In the genomic region with DNA sequence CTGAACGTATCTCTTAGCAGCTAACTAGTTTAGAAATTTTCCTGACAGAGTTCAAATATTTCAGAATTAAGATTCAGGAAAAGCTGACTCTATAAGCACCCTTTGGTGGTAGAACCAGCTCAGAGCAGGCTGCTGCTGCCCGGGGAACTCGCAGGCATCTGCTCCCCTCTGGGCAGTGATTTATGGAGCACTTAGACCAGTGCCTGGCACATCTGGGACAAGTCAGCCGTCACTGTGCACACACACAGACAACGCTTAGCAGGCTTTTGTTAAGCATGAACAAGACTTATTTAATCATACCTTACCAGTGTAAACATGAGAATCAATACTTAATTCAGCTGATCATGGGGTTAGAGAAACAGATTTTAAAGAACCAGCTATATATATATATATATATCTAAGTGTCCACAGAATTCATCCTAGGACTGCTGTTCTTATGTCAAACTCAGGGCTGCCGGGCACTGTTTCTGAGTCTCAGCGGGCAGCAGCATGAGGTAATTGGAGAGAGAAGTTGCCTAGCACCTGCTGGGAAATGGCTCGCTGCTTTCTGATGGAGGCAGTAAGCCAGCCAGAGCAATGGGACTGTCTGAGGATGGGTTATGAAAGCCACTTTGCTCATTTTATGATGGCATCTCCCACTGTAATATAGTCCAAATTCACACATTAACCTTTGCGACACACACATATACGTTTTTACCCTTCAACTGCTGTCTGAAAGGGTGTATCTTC, we compare ENCODE assay signal across 13 mouse cellular contexts. TPM values are rescaled to one million over a fixed set of nuclear protein-coding genes. Genes with fewer than 3 reads are reported as not detected.
A peak's percentile ranks its signal among the peaks of the same experiment; 100 is the strongest.
DNase-seq lines count a peak whose midpoint lies in the region; ATAC-seq and TF ChIP-seq lines count a peak whose summit lies in the region.
"Had no signal": no experiment of that assay in that cellular context is flagged by ENCODE, and none has a peak within 500 bp of the region (broad histone marks: within the 10 kb centered on the region; RNA-seq: fewer than 3 reads in every experiment).

No protein-coding gene starts in this region.

- peak overlapping the region; percentile 62 for H3K27ac ChIP-seq in left cerebral cortex, adult 2 months
- H3K27ac ChIP-seq in neural tube, embryonic 13.5 days (replicated peaks) = peak overlapping the region; percentile 72
- H3K27ac ChIP-seq in liver, postnatal 0 days (ENCODE audit: low read depth) = no peak overlapping the region
- H3K27ac ChIP-seq: forebrain, embryonic 10.5 days; liver, embryonic 15.5 days had no signal

- H3K4me2 ChIP-seq in neural tube, embryonic 13.5 days = peak overlapping the region; percentile 20
- H3K4me2 ChIP-seq in liver, postnatal 0 days (ENCODE audit: low read depth, low read length) = no peak overlapping the region
- H3K4me2 ChIP-seq: liver, embryonic 15.5 days had no signal

- H3K27me3 ChIP-seq in neural tube, embryonic 13.5 days = no peaks in the 10 kb centered on the region
- no peaks in the 10 kb centered on the region for H3K27me3 ChIP-seq in liver, postnatal 0 days (ENCODE audit: insufficient read depth, low read length)

- H3K4me1 ChIP-seq in neural tube, embryonic 13.5 days (replicated peaks) = peaks cover 32% of the 10 kb centered on the region
- no peaks in the 10 kb centered on the region for H3K4me1 ChIP-seq in liver, postnatal 0 days (ENCODE audit: insufficient read depth)
- H3K4me1 ChIP-seq: liver, embryonic 15.5 days had no signal

- H3K9me3 ChIP-seq in neural tube, embryonic 13.5 days = no peaks in the 10 kb centered on the region
- H3K9me3 ChIP-seq in liver, postnatal 0 days (ENCODE audit: low read length) = no peaks in the 10 kb centered on the region
- H3K9me3 ChIP-seq: forebrain, embryonic 10.5 days; liver, embryonic 15.5 days had no signal

- intact Hi-C loops in left cerebral cortex, adult 2 months (cut with DNase I) = no loop called here
- intact Hi-C loops in left cerebral cortex, postnatal 36 days (cut with DNase I) = no loop called here

- 22% methylated on average over 10 of the region's 10 CpGs for WGBS in neural tube, embryonic 13.5 days
- WGBS in liver, postnatal 0 days (ENCODE audit: insufficient replicate concordance) = 60% methylated on average over 10 of the region's 10 CpGs

- ATAC-seq in neural tube, embryonic 13.5 days (ENCODE audit: low read depth) = peak; percentile 82
- ATAC-seq in liver, postnatal 0 days = no peak

- no peak for TF ChIP-seq EP300 in liver, postnatal 0 days (IDR thresholded peaks at IDR 0.05; ENCODE audit: low read depth)

- peak; percentile 17 for DNase-seq in cerebellum, adult 8-10 months
- DNase-seq in cerebellum, adult 11 months = no peak
- DNase-seq in left cerebral cortex, adult 2 months (ENCODE audit: extremely low spot score in 1 of 2, low spot score in 2 of 2) = no peak
- no peak for DNase-seq in left cerebral cortex, postnatal 36 days (ENCODE audit: low spot score in 2 of 2)
- DNase-seq in embryo, embryonic 11 days = peak; percentile 51
- no peak for DNase-seq in thymus, postnatal 4 days
- no peak for DNase-seq in liver, postnatal 0 days
- DNase-seq: adrenal gland, postnatal 25 days; kidney, postnatal 36 days; right cerebral cortex, postnatal 4 days had no signal

- H3K36me3 ChIP-seq in neural tube, embryonic 13.5 days = no peaks in the 10 kb centered on the region
- no peaks in the 10 kb centered on the region for H3K36me3 ChIP-seq in liver, postnatal 0 days (replicated peaks; ENCODE audit: insufficient read depth, low read length)
- H3K36me3 ChIP-seq: forebrain, embryonic 10.5 days; liver, embryonic 15.5 days had no signal

- 0 out of 2 replicates have a peak overlapping the region, but pooled peaks have one; percentile 3 for H3K9ac ChIP-seq in neural tube, embryonic 13.5 days
- no peak overlapping the region for H3K9ac ChIP-seq in liver, postnatal 0 days (replicated peaks)
- H3K9ac ChIP-seq: liver, embryonic 15.5 days had no signal

- TF ChIP-seq CTCF in left cerebral cortex, adult 2 months (IDR thresholded peaks at IDR 0.05) = no peak; the same call in 1 of the 2 replicates
- no peak for TF ChIP-seq CTCF in liver, postnatal 0 days (IDR thresholded peaks at IDR 0.05; ENCODE audit: low read depth)

- no peak overlapping the region for H3K4me3 ChIP-seq in left cerebral cortex, adult 2 months
- H3K4me3 ChIP-seq in neural tube, embryonic 13.5 days = no peak overlapping the region
- no peak overlapping the region for H3K4me3 ChIP-seq in liver, postnatal 0 days (ENCODE audit: low read depth, low read length)
- H3K4me3 ChIP-seq: forebrain, embryonic 10.5 days; liver, embryonic 15.5 days had no signal

RNA-seq across cellular contexts. Expression of gene Tjp1, which starts 14.0 kb away (rescaled TPM):
- total RNA-seq in left cerebral cortex, adult 2 months (2021) = 100 to 1,000 TPM; 148 to 153 TPM
- 100 to 1,000 TPM; 121 to 161 TPM for total RNA-seq in left cerebral cortex, postnatal 36 days (2021)
- 25.2 and 31.2 TPM in 2 replicates for polyA plus RNA-seq in neural tube, embryonic 13.5 days (2015; fragmentation: Nextera tagmentation; extraction: Ambion mirVana)
- polyA plus RNA-seq in liver, postnatal 0 days (2015; fragmentation: Nextera tagmentation; extraction: Ambion mirVana) = 3.4 and 3.8 TPM in 2 replicates

Comparison
In these comparisons a context has a peak if more than half of its experiments do, and no peak if none do; other contexts are left out.
1. DNase-seq: peak in cerebellum, adult 8-10 months (single experiment) and embryo, embryonic 11 days (single experiment); none in cerebellum, adult 11 months (single experiment), left cerebral cortex, adult 2 months (0 of 2), left cerebral cortex, postnatal 36 days (0 of 2), thymus, postnatal 4 days (single experiment) and liver, postnatal 0 days (single experiment).